Mouse (Mus musculus): ENCODE data around the gene Lpp.
"Not testable (repeated sequence)": the region's sequence is repeated elsewhere in the genome, so short reads cannot be mapped to it uniquely, and the experiment has no call there.

Lpp gene

DNA sequence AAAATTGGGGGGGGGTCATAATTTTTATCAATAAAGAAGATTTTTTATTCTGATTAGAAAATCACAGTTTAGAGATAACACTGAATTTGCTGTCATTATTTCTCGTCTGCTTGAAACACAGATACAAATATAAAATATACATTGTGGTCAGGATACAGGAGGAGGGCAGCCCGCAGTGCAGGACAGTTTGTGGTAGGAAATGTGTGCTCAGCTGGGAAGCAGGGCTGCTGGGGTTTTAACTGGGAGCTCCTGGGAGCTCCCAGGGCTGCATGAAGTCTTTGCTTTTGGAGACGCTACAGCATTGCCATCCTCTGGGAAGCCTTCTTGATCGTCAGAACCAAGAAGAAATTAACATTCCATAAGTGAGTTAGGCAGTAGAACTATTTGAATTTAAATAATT, 571.8 kb downstream of the Lpp start:
- in situ Hi-C loops (cut with MboI, MseI), result no loop called here

DNA sequence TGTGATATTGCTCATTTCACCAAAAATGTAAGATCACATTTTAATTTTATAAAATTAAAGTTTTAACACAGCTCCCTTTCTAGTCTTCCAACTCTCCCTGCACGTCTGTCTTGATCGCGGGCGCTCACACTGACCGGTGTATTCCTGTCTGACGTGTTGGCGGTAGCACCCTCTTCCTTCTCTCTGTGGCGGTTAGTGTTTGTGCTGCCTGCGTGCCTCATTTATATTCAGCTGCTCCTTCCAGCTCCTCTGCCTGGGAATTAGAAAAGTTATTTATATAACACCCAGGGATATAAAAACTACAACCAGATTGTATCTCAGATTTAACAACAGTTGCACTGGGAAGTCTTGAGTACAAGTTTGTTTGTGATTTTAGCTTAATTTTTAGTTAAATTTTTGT, 573.2 kb downstream of the Lpp start:
- in situ Hi-C loops (cut with MboI, MseI), result no loop called here

DNA sequence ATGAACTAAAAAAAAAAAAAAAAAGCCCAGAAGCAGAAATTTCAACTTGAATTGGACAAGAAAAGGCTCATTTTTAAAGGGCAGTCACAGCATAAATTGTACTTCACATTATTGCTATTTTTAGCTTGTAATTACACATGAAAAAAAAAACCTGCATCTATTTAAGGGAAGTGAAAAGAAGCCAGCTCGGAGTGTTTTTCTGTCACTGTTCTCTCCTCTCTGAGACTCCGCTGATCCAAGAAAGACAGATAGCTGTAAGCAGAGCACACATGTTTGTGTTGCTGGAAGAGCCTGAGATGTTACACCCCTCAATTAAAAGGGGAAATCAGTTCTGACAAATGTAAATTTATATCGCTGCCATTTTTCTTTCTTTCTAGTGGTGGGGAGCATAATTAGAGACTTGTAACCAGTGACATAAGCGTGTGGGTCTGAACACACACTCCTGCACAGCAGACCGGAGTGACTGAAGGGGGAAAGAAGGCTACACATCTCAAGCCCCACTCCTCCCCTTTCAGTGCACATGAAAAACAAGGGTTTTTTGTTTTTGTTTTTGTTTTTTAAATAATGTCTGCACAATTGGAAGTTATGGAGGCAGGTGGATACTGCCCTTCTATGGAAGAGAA, 579.8 kb downstream of the Lpp start:
- in situ Hi-C loops (cut with MboI, MseI), result no loop called here

DNA sequence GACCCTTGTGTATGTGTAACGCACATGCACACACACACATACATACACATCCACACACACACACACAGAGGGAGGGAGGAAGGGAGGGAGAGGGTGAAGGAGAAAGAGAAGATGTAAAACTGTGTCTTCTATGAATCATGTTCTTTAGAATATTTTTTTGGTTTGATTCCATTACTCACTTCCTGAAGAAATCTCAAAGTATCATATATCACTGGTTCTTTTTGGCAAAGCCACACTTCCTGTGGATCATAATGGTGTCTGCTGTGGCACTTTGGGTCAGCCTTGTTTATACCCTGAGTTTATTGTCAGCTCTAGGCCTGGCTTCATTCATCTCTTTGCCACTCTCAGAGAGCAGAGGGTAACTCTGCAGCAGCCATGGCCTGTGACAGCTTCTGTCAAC, 584.5 kb downstream of the Lpp start:
- in situ Hi-C loops (cut with MboI, MseI), result no loop called here

DNA sequence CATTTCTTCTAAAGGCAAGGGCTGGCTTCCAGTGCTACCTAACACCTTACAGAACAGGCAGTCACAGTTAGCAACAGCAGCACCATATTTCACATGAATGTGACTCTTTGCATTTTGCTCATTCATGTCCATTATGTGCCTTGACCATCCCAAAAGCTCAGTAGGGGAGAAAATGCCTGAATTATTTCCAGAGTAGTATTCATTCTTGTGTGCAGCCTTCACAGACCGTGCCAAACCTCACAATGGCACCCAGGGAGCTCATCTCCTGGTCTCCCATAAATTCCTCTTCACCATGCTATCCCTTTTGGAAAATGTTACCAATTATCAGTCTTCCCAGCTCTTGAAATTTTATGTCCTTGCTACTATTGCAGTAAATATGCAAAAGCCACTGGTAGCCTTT, 584.9 kb downstream of the Lpp start:
- in situ Hi-C loops (cut with MboI, MseI), result no loop called here

DNA sequence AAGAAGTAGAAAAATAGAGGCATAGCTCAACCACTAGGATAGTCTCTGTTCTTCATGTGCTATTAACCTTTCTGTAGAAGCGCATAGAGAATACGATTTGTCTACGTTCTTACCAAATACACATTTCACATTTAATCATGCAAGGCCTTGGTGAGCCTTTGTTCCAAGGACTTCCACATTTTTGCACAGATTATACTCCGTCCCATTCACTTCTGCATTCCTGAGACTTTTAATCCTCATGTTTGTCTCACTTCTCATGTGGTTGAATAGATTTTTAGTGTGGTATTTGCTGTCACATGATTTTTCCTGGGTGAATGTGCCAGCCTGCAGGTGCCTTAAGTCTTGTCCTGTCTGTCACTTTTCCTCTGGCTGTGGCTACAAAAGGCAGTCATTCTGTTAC, 586.1 kb downstream of the Lpp start:
- in situ Hi-C loops (cut with MboI, MseI), result no loop called here

DNA sequence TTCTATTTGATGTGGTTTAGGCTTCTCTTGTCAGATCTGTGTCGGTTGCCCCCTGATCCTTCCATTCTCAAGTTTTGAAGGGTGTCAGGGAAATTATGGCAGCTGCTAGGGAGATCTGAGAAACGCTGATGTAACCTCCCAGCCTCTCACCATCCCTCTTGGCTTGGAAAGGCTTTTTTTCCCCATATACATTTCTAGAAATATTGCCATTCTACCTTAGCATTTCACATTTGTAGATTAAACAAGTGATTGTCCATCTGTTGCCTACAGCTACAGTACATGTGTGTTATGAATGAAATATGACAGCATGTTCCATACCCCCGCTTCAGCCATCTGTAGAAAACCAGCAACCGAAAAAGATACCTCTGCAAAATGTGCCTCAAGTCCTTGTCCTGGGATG, 589.5 kb downstream of the Lpp start:
- in situ Hi-C loops (cut with MboI, MseI), result no loop called here

DNA sequence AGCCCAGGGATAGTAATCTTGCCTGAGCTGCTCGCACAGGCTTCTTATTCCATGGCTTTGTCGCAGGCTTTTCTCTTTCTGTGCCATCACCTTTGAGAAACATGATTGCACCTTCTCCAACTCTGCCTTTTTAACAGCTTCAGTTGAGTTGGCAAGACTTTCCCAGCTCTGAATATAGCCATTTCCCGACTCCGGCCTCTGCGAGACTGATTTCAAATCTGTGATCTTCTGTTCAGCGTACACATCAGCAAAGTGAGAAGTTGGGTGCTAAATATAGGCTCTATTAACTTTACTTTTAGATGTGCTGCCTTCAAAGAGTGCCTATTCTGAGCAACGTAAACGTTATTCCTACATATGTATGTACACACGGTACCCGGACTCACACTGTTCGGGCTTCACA, 597.0 kb downstream of the Lpp start:
- in situ Hi-C loops (cut with MboI, MseI), result no loop called here

DNA sequence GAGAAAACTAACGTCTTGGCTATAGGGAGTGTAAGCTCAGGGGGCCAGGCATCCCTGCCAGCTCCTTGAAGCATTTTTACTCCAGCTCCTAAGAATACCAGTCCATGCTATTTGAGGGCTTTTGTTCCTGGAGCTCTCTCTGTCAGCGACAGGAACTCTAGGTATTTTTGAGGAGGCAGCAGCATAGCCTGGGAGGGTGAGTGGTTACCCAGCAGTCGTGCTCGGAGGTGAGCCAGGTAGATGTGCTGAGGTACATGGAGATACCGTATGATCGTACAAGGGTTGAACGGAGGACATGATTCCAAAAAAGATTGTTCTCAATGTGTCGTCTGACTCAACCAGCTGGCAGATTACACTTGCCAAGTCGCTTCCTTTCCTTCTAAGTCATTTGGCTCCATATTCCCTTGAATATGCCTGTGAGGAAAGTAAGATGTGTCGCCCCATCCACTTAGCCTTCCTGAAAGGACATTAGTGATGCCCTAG, 597.8 kb downstream of the Lpp start:
- in situ Hi-C loops (cut with MboI, MseI), result no loop called here

DNA sequence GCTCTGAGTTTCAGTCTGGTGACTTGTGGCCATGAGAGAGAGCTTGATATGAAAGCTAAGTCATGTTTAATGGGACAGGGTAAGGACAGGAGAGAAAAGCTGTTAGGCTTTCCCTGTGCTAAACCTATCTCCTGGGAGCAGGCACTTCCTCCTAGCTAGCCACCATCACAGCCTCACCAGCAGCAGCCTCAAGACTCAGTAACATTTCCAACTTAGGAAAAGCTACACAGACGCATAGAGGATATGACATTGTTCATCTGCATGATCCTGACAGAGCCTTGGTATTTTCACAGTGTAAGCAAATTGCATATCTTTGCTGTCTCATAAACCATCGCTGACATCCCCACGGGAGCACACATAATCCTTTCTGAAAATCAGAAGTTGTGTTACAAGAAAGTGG, 598.7 kb downstream of the Lpp start:
- in situ Hi-C loops (cut with MboI, MseI), result no loop called here

DNA sequence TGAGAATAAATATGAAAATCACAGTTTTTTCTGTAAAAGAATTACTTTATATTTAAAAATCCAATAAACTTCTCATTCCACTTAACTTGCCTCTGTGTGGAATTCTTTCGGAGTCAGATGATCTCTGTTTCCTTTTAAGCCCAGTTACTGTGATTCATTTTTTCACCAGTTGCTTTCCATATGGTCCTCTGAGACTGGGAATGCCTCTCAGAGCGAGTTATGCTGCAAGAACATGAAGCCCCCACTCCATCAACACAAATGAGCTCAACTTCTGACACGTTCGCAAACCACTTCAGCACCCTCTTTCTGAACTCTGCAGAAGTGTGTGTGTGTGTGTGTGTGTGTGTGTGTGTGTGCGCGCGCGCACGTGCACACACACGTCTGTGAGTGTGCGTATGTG, 599.2 kb downstream of the Lpp start:
- in situ Hi-C loops (cut with MboI, MseI), result no loop called here

DNA sequence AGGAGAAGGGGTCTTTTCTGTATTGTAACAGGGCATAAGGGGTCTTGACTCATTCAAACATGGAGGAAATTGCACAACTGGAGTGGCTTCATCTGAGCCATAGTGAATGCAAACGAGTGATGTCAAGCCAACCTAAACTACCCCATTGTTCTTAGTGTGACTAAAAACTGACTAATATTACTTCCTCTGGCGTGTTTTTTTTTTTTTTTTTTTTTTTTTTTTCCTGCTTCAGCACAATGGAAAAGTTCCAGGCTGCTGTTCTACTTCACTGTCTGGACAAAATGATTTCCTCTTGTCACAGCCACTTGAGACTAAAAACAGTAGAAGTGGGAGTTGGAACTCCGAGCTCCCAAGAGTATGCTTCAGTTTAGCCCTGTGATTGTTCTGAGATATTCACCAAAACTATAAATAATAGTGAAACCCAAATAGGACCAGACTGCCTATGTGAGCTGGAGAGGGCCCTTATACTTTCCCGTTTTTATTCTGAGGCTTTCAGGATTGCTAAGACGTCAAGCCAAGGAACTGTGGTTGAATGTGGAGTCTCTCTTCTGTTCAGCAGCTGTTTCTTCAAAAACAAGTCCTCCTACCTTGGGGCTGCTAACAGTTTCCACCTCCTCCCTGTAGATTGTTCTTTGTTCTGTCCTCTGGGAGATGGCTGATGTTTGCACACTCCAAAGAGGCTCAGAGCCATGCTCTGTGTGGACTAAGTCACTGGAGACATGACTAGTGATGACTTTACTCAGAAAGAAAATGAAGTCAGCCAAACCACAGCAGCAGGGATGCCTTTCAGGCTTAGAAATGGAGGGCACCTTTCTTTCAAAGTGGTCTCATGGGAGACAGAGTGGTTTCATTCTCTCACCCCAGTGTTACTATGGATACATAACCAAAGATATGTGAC, 617.9 kb downstream of the Lpp start:
- in situ Hi-C loops (cut with MboI, MseI), result no loop called here

DNA sequence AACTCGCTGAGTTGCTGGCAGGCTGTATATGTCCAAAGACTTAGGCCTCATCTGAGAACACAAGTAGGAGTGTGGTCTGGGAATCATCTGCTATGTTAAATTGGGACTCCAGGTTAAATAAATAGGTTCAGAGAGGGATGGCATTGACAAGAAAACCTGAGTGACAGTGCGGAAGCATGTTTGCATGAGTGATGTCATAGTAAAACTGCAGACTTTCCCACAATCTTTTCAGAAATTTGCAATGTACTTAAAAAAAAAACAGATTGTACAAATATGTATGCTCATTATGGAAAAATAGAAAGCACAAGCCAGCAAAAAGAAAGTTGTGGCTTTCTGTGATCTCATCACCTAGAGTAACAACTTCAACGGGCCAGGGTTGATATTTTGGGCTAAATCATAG, 619.6 kb downstream of the Lpp start:
- in situ Hi-C loops (cut with MboI, MseI), result no loop called here

DNA sequence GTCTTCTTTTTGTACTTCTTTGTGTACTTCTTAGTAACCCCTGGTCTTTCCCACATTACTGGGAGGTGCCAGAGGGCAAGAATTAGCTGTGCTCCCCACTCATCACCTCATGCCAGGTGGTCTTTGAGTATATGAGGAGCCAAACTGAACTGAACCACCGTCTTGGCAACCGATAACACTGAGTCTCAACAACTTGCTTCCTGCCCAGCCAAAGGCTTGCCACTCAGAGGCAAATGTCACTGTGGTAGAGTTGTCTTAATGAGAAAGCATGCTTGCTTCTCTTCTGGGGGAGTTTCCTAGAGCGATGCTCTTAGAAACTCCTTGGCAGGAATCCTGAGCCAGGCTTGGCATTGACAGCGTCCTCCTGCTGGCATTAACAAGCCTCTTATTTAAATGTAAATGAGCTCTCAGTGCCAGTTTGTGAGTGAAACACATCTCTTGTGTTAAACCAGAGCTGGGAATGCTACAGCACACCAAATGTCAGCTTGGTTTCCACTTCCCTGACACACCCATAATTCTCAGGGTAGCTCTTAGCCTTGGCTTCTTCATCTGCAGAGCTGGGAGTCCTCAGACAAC, 623.0 kb downstream of the Lpp start:
- in situ Hi-C loops (cut with MboI, MseI), result no loop called here

DNA sequence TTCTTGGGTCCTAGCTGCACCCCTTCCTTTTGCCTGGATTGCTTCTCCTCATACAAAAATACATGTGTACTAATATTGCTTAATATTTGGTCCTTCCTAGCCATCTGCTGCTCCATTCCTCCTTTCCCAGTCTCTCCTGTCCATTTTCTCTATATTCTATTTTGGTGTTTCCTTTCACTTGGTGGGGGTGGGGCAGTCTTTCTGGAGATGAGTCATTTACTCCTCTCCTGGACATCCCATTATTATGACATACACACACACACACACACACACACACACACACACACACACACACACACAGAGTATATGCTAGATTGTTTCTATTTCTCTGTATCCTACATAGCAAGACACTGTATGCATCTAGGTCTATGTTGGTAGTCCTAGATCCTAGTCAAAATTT, 623.7 kb downstream of the Lpp start:
- in situ Hi-C loops (cut with MboI, MseI), result no loop called here

DNA sequence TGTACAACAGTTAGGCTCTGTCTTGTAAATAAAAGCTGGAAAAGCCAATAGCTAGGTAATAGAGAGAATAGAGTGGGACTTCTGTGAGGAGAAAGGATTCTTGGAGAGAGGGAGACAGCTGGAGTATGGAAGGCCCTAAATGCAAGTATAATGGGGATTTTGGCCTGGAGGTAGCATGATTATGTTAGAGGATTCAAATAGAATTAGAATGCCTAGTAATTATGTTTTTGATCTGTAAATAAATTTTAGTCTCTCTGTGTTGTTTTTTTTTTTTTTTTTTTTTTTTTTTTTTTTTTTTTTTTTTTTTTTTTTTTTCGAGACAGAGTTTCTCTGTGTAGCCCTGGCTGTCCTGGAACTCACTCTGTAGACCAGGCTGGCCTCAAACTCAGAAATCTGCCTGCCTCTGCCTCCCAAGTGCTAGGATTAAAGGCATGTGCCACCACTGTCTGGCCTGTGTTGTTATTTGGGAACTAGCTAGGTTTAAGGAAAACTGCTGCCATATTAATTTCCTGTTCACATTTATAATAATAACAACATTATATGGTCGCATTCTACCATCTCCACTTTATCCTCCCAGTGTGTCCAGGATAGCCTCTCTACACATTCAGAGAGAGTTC, 628.5 kb downstream of the Lpp start:
- in situ Hi-C loops (cut with MboI, MseI), result not testable (repeated sequence)

DNA sequence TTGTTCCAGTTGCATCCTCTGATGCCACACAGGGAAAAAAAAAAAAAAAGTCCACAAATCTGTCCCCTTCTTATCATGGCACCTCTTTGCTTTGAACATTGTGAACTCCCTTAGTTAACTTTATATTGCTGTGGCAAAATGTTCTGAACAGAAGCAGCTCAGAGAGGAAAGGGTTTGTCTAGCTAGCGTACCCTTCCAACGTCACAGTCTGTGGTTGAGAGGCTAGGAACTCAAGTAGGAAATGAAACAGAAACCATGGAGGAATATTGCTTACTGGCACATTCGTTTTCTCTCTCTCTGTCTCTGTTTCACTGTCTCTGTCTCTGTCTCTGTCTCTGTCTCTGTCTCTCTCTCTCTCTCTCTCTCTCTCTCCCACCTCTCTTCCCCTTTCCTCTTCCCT, 631.3 kb downstream of the Lpp start:
- in situ Hi-C loops (cut with MboI, MseI), result no loop called here

DNA sequence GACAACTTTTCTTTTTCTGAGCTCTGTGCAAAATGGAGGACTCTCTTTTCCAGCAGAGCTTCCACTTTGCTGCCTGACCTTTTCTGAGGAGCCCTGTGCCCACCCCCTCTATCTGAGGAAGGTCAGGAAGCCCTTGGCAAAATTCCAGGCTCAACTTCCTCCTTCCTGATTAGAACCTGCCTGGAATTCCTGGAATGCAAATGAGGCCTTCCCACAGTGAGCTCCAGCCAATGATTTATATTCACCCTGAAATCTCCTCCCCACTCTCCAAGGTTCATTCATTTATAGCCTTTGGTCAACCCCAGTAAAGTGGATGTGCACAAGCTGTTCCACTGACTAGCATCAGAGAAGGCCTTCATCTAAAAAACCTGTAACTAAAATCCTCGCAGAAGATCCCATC, 632.9 kb downstream of the Lpp start:
- in situ Hi-C loops (cut with MboI, MseI), result no loop called here

DNA sequence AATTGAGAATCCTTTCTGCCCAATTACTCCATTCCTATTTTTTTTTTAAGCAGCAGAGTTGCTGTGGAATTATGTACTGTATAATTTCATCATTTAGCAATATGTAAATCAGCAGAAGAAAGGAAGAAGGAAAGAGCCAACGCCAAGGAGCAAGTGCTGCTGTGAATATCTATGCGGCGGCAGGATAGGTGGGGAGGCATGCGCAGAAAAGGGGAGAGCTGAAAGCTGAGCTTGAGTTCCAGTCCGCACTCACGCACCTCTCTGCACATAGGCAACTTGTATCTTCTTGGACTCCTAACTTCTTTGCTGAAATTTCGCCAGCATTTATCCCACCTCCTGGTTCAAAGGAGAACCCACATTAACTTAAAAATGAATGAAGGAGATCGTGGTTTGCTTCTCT, 636.2 kb downstream of the Lpp start:
- in situ Hi-C loops (cut with MboI, MseI), result no loop called here

DNA sequence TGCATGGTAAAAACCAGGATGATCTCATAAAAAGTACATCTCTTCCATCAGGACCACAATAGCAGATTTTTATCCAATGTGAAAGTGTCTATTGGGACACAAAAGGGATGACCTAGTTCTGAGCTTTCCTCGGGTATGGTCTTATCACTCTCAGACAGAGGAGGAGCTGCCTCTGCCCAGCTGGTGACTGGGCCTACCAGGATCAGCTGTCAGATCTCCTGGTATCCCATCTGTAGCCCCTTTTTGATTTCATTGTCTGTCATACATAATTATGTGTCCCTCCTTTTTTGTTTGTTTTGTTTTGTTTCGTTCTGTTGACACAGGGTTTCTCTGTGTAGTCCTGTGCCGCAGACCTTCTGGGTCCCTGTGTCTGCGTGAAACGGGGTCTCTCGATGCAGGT, 644.1 kb downstream of the Lpp start:
- in situ Hi-C loops (cut with MboI, MseI), result no loop called here

DNA sequence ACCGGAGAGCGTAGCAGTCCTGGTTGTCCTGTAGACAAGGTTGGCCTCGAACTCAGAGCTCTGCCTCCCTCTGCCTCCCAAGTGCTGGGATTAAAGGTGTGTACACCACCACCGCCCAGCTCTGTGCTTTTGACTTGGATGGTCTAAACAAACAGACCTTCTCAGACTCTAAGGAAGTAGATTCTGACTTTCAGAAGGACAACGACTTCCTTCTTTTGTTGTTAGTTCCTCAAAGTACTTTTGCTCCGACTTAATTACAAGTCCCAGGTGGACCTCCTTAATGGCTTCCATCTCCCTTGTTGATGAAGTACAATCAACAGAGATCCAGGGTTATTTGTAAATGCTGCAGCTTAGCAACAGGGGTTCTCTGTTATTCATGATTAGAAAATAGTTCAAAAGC, 645.2 kb downstream of the Lpp start:
- in situ Hi-C loops (cut with MboI, MseI), result no loop called here

DNA sequence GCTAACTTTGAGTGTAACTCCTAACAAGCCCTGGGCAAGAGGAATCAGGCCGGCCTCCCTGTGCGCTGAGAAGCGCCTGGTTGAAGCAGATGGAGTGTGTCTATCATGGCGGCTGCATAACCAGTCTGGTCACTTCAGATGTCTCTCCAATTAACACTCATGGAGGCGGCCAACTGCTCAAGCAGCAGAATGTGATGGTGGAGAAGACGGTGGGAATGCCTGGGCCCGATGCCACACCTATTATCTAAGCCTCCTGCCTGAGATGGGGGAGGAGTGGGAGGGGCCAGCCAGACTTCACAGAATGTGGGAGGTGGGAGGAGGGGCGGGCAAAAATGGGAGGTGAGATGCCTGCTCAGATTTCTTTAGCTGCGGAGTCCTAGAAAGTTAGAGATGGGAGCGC, 646.6 kb downstream of the Lpp start:
- in situ Hi-C loops (cut with MboI, MseI), result no loop called here

DNA sequence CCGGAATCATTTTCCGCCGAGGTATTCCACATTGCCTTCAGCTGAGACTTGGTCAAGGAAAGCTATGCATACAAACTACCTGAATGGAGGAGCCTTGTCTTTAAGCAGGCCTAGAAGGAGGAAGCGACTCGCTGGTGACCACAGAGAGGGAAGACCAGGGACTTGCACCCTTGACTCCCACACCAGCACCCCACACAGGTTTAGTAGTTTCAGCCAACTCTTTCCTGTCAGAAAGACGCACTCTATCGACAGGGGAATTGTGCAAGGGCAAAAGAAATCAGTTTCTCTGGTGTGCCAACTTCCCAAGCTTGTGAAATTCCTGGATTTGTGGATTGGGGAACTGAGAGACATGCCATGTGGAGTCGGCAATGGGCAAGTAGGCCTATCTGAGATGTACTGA, 647.9 kb downstream of the Lpp start:
- in situ Hi-C loops (cut with MboI, MseI), result no loop called here

Data from regulatory T cell (primary cell).